Mouse (Mus musculus) myocyte (in vitro differentiated cells): ENCODE results near the gene Ebi3.

ENCODE experiments used
- MAX ChIP-seq: IDR thresholded peaks from one replicate; pipeline ENCODE4 v1.6.1; 2011; ENCODE audit warnings: low read depth, mild to moderate bottlenecking, control low read depth
- MYOG ChIP-seq, 3 experiments: IDR thresholded peaks; one replicate each; pipeline ENCODE4 v1.6.1; 2011; ENCODE audit warnings: control low read depth in 2 of 3, low read depth in 2 of 3, mild to moderate bottlenecking in 2 of 3; ENCODE audit not compliant: insufficient read length in 2 of 3, control insufficient read depth in 1 of 3, insufficient read depth in 1 of 3
- POLR2A ChIP-seq: IDR thresholded peaks from one replicate; pipeline ENCODE4 v1.6.1; 2011; ENCODE audit warnings: low read depth, mild to moderate bottlenecking, control low read depth, moderate library complexity; ENCODE audit not compliant: insufficient read length
- USF1 ChIP-seq: IDR thresholded peaks from one replicate; pipeline ENCODE4 v1.6.1; 2011; ENCODE audit warnings: low read depth, mild to moderate bottlenecking, control low read depth, moderate library complexity

DNA sequence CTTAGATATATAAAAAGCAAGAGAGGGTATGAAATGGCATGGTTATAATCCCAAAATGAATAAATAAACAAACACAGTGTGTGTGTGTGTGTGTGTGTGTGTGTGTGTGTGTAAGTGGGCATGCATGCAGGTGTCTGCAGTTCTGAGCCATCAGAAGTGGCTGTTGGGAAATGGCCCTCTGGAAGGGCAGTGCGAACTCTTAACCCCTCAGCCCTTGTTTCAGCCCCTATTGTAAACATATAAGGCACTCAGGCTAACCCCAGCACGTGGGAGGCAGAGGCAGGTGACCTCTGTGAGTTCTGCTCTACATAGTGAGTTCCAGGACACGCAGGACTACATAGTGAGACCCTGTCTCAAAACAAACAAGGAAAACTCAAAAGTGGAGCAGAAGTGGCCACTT lies 24.9 kb downstream of the Ebi3 start:
- TF ChIP-seq USF1 (no peak), MYOG (IDR thresholded peaks at IDR 0.05; ENCODE audit: control insufficient read depth in 1 of 3, insufficient read depth in 1 of 3, insufficient read length in 2 of 3, low read depth in 2 of 3) (no peak), MAX (no peak), POLR2A (no peak)
